Mouse (Mus musculus) erythroid progenitor cell, adult 5-6 weeks (primary cell): Measurements from ENCODE around the gene Mpp3. TPM values are rescaled to one million over a fixed set of nuclear protein-coding genes. Genes with fewer than 3 reads are reported as not detected.

Experiments
- ATAC-seq: replicated peaks from 2 replicates; pipeline ENCODE4 v1.8.0; 2016; ENCODE audit warnings: moderate number of reproducible peaks, mild to moderate bottlenecking, moderate TSS enrichment, inconsistent platforms; ENCODE audit not compliant: poor library complexity, low FRiP score, severe bottlenecking
- total RNA-seq, 2 experiments: library from RNA; stranded (forward) in 1 of 2; stranded (reverse) in 1 of 2; fragments of 150-400 nt in 1 of 2; fragments of 186-747, 209-891 nt in 1 of 2; gene quantifications; 2 replicates each; pipeline versions ENCODE4 v1.2.3 to v1.2.4; 2015 to 2017; ENCODE audit warnings: low replicate concordance in 2 of 2

Gene Mpp3
- total RNA-seq, 2 experiments from 2014 or later, result not detected

GRCm38 (mm10) chr11:101953441-101953840 is 74.8 kb downstream of the Mpp3 start:
- no peak for ATAC-seq

DNA sequence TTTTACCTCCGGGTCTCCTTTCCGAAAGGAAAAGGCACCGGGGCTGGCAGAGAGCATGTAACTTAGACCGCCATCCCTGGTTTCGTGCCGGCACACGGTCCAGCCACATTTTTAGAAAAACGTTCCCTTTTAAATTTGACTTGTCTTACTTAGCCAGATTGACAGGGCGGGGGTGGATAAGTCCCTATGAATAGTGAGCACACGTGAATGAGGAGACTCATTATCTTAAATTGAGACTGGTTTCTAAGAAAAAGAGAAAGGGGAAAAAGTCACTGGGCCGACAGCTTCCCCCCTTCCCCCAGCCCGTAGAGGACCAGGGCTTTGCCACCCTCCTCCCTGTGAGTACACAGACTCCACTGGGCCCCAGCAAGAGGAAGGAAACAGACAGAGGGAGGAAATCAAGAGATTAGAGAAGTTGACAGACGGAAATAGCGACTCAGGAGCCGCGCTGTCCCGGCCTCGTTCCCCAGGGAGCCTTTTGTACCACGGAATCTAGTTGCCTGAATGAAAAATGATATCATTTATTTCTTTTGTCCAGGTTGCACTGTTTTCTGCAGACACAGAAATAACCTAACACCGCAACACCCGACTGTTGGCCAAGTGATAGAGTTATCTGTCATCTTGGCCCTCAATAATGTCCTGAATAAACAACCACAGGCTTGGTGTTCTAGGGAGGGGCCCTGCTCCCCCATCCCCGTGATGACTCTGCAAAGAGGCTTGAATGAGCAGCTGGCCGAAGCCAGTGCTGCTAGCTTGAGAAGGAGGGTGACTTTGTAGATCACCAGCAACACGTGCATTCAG is 75.5 kb downstream of the Mpp3 start:
- ATAC-seq, result no peak

DNA sequence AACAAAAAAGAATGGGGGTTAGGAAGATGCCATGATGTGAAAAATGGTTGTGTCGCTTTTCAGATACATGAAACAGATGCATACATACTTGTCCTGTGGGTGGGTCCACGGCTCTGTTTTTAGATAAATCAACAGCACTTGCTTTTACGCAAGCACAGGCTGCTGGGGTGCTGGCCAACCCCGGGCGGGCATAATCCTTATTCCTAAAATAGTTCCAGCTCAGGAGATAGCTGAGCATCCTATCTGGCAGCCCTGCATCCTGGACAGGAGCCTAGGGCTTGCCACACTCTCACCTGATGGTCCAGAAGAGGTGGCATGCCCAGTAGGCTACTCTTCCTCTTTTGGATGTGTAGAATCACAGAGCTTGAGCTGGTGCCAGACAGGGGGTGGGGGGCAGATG is 78.2 kb downstream of the Mpp3 start:
- ATAC-seq, result no peak

Other genes starting within 250 kb of the Mpp3 start
- gene Etv4, start 243.1 kb downstream of the Mpp3 start, total RNA-seq (2015; ENCODE audit: low replicate concordance), result not detected in 2 replicates
- not detected in 2 replicates for gene Etv4, start 243.1 kb downstream of the Mpp3 start, total RNA-seq (2017; ENCODE audit: low replicate concordance)
- gene Meox1, start 134.1 kb downstream of the Mpp3 start, total RNA-seq (2015; ENCODE audit: low replicate concordance), result not detected in 2 replicates
- not detected in 2 replicates for gene Meox1, start 134.1 kb downstream of the Mpp3 start, total RNA-seq (2017; ENCODE audit: low replicate concordance)
- gene Sost, start 61.4 kb downstream of the Mpp3 start, total RNA-seq (2015; ENCODE audit: low replicate concordance), result not detected in 2 replicates
- not detected in 2 replicates for gene Sost, start 61.4 kb downstream of the Mpp3 start, total RNA-seq (2017; ENCODE audit: low replicate concordance)
- not detected in 2 replicates for gene Cfap97d1, start 44.2 kb downstream of the Mpp3 start, total RNA-seq (2015; ENCODE audit: low replicate concordance)
- gene Cfap97d1, start 44.2 kb downstream of the Mpp3 start, total RNA-seq (2017; ENCODE audit: low replicate concordance), result not detected in 2 replicates
- gene Dusp3, start 41.4 kb downstream of the Mpp3 start, total RNA-seq (2015; ENCODE audit: low replicate concordance), result 0.42 and 3.2 TPM in 2 replicates
- 1.6 and 2.7 TPM in 2 replicates for gene Dusp3, start 41.4 kb downstream of the Mpp3 start, total RNA-seq (2017; ENCODE audit: low replicate concordance)
- 0.42 and 3.6 TPM in 2 replicates for gene Cd300lg, start 13.0 kb upstream of the Mpp3 start, total RNA-seq (2015; ENCODE audit: low replicate concordance)
- gene Cd300lg, start 13.0 kb upstream of the Mpp3 start, total RNA-seq (2017; ENCODE audit: low replicate concordance), result 0.23 and 0.64 TPM in 2 replicates
- gene Mpp2, start 60.1 kb upstream of the Mpp3 start, total RNA-seq (2015; ENCODE audit: low replicate concordance), result 37.5 and 39.0 TPM in 2 replicates
- gene Mpp2, start 60.1 kb upstream of the Mpp3 start, total RNA-seq (2017; ENCODE audit: low replicate concordance), result 32.9 and 39.0 TPM in 2 replicates
- not detected in 2 replicates for gene Ppy, start 72.9 kb upstream of the Mpp3 start, total RNA-seq (2015; ENCODE audit: low replicate concordance)
- gene Ppy, start 72.9 kb upstream of the Mpp3 start, total RNA-seq (2017; ENCODE audit: low replicate concordance), result not detected in 2 replicates
- not detected in 2 replicates for gene Pyy, start 79.4 kb upstream of the Mpp3 start, total RNA-seq (2015; ENCODE audit: low replicate concordance)
- not detected in 2 replicates for gene Pyy, start 79.4 kb upstream of the Mpp3 start, total RNA-seq (2017; ENCODE audit: low replicate concordance)
- gene Nags, start 117.1 kb upstream of the Mpp3 start, total RNA-seq (2015; ENCODE audit: low replicate concordance), result 3.8 TPM in 1 of 2 replicates, not detected in the other
- gene Nags, start 117.1 kb upstream of the Mpp3 start, total RNA-seq (2017; ENCODE audit: low replicate concordance), result not detected in 2 replicates
- gene Tmem101, start 127.9 kb upstream of the Mpp3 start, total RNA-seq (2015; ENCODE audit: low replicate concordance), result 1.1 and 1.3 TPM in 2 replicates
- 2.9 and 5.1 TPM in 2 replicates for gene Tmem101, start 127.9 kb upstream of the Mpp3 start, total RNA-seq (2017; ENCODE audit: low replicate concordance)
- gene Lsm12, start 156.8 kb upstream of the Mpp3 start, total RNA-seq (2015; ENCODE audit: low replicate concordance), result 60.8 and 82.5 TPM in 2 replicates
- gene Lsm12, start 156.8 kb upstream of the Mpp3 start, total RNA-seq (2017; ENCODE audit: low replicate concordance), result 28.0 and 39.7 TPM in 2 replicates
- gene G6pc3, start 161.2 kb upstream of the Mpp3 start, total RNA-seq (2015; ENCODE audit: low replicate concordance), result 4.0 and 14.3 TPM in 2 replicates
- 4.4 and 8.6 TPM in 2 replicates for gene G6pc3, start 161.2 kb upstream of the Mpp3 start, total RNA-seq (2017; ENCODE audit: low replicate concordance)
- 11.9 and 36.9 TPM in 2 replicates for gene Hdac5, start 201.7 kb upstream of the Mpp3 start, total RNA-seq (2015; ENCODE audit: low replicate concordance)
- gene Hdac5, start 201.7 kb upstream of the Mpp3 start, total RNA-seq (2017; ENCODE audit: low replicate concordance), result 6.4 and 9.9 TPM in 2 replicates
- 26.7 and 30.2 TPM in 2 replicates for gene BC030867, start 220.4 kb upstream of the Mpp3 start, total RNA-seq (2015; ENCODE audit: low replicate concordance)
- 14.4 and 14.5 TPM in 2 replicates for gene BC030867, start 220.4 kb upstream of the Mpp3 start, total RNA-seq (2017; ENCODE audit: low replicate concordance)
- not detected in 2 replicates for gene Asb16, start 240.3 kb upstream of the Mpp3 start, total RNA-seq (2015; ENCODE audit: low replicate concordance)
- gene Asb16, start 240.3 kb upstream of the Mpp3 start, total RNA-seq (2017; ENCODE audit: low replicate concordance), result not detected in 2 replicates